Mouse (Mus musculus) heart, adult 11 months (tissue): ENCODE measurements at regions not wholly inside any gene's neighbourhood (a gene's known extent, or its start where the extent isn't known, plus 50 kb on each side); places are given as distances from the start of the nearest gene placed in this dataset.

Experiments used
- DNase-seq: peaks from one replicate; pipeline ENCODE4 v3.0.0; 2022

DNA sequence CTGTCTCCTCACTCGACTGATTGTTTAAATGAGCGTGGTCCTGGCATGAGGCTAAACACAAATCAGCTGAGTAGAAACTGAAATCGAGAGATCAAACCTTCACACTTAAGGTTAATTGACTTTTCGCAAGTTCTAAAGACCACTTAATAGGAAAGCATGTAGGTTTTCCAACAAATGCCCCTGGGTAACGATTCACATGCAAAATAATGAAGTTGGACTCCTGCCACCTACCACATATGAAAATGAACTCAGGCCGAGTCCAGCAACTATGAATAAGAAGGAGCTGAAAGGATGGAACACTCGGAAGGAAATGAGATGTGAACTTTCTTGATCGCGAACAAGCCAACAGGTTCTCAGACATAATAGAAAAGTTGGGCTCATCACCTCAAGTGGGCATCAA, 812.0 kb downstream of the Tmem132b start:
- peak; percentile 45 for DNase-seq

DNA sequence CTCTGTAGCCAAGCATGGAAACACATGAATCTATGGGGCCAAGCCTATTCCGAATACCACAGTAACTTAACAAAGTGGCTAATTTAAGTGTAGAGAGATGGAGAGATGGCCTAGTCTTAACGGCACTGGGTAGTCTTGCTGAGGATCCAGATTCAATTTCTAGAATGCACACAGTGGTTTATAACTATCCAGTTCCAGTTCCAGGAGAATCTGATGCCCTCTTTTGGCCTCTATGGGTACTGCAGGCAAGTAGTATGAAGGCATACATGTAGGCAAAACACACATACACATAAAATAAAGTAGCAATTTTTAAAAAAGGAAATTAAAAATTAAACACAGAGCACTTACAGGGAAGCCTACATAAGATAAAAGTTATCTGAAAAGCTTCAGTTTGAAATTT, 819.4 kb downstream of the Tmem132b start:
- no peak for DNase-seq

DNA sequence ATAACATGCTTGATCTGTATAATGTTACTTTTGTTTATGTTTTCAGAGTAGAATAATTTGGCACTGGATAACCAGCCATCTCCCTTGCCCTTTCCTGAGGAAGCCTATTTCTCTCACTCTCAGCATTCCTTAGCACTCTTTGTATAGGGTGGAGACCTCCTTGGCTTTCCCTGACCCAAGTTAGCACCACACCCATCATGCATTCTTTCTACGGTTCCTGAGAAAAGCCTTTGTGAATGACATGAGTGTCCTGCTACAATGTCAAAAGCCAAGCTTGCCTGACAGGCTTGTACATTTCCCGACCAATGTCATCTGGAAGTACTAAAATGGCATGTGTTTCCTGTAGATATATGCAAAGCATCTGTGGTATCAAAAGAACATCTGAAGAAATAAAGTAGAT, 837.9 kb downstream of the Tmem132b start:
- DNase-seq = no peak

DNA sequence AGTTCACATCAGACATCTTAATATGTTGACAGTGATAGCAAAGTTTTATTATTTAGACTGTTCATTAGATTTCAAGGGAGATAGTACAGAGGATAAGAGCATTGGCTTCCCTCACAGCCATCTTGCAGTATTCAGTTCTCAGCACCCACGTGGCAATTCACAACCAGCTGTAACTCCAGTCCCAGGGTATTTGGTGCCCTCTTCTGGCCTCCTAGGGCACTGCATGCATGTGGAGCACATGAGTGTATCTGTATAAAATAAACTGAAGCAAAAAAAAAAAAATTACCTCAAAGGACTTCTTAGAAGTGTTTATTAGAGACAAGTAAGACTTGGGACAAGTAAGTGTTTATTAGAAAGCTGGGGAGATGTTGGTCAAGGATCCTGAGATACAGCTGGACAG, 849.3 kb upstream of the Tmem132c start:
- no peak for DNase-seq

DNA sequence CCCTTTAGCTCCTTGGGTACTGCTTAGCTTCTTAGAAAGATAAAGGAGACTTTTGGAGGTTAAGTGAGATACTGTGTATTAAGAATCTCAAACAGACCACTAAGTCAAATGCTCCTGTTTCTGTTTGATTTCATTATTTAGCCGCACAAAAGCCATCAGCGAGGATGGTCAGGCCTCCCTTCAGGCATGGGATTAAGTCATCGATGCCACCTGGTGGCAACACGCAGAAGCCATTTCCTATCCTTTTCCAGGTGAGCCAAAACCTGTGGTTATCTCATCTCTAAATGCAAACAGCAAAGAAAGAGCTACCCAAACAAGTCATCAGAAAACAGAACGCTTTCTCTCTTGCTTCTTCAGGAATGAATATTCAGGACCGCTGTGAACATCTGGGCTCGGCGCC, 846.3 kb upstream of the Tmem132c start:
- no peak for DNase-seq

DNA sequence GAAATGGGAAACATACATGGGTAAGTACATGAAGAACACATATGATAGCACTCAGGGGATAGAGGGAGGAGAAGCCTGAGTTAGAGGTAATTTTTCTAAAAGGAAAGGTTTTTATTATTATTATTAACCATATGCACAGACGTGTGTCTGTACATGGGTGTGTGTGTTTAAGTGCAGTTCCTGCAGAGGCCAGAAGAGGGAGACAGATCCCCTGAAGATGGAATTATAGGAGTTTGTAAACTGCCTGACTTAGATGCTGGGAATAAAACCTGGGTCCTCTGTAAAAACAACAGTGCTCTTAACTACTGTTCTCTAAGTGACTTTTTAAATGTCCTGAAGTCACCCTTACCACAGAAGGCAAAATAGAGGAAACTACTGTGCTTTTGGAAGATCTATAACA, 809.9 kb upstream of the Tmem132c start:
- DNase-seq = no peak

DNA sequence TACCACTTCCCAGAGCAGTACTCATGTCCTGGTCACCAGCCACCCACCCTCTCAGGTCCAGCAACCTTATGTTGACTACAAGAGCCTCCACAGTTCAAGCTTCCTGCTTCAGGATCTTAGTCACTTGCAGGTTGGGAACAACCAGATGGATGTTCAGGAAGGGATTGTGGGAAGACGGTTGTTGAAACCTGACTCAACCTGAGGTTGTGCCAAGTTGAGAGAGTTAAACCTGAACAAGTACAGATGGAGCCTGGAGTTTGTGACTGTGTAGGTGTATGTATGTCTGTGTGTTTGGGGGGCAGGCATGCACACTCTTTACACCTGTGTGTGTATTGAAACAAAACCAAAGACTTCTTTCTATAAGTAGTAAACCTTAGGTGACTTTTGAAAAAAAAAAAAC, 802.9 kb upstream of the Tmem132c start:
- DNase-seq = no peak

DNA sequence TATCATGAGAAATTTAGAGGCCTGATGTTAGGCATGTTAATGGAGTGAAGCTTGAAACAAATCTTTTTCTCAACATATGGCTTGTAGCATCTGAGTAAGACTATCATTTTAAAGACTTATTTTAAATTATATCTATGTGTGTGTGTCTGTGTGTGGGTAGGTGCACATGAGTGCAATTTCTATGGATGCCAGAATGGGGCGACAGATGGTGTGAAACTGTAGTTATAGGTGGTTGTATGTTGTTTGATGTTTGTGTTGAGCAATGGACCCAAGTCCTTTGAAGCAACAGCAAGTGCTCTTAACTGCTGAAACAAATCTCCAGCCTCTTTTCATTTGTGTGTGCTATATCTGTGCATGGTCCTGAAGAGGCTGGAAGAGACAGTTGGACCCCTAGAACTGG, 801.1 kb upstream of the Tmem132c start:
- DNase-seq = no peak

DNA sequence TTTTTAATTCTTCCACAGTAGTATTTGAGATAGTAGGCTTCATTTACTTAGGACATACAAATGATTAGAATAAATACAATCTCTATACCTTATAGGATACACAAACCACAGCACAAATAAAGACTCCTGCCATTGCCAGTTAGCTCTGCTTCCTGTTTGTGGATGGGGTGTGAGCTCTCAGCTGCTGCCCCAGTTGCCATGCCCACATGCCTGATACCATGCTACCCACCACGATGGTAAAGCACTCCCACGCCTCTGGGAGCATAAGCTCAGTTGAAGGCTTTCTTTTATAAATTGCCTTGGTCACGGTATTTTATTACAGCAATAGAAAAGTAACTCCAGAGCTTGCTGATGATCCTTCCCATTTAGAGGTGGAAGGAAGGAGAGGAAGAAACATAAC, 765.8 kb upstream of the Tmem132c start:
- no peak for DNase-seq

DNA sequence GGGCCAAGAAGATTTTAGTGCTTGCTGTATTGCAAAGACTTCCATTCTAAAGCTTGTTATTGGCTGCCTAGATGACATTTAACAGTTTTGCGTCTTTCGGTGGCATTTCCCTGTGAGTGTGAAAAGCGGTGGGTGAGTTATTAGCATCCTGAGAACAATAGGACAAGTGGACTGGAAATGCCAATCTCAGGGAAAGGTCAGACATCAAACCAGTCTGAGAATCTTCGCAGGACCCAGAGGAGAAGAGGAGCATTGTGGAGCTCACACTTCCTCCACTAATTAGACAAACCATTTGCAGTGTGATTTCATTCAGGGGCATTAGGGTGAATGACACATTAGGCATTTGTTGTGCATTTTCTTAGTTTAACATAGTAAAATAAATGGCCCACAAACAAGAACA, 719.5 kb upstream of the Tmem132c start:
- no peak for DNase-seq

DNA sequence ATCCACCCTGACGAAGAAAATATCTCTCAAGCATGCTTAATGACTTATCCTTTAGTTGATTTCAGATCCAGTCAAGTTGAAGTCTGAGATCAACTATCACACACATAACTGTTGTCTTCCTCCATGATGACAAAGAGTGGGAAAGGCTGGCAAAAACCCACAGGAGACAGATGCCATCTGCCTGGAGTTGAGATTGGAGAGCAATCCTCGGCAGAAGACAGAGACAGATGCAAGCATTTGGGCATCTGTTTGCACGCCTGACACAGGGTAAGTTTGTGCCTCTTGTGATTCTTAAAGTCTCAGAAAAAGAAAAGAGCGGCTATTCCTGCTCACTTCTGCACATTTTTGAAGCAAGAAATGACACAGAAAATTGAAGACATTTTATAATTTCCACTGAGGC, 715.7 kb upstream of the Tmem132c start:
- DNase-seq = no peak

DNA sequence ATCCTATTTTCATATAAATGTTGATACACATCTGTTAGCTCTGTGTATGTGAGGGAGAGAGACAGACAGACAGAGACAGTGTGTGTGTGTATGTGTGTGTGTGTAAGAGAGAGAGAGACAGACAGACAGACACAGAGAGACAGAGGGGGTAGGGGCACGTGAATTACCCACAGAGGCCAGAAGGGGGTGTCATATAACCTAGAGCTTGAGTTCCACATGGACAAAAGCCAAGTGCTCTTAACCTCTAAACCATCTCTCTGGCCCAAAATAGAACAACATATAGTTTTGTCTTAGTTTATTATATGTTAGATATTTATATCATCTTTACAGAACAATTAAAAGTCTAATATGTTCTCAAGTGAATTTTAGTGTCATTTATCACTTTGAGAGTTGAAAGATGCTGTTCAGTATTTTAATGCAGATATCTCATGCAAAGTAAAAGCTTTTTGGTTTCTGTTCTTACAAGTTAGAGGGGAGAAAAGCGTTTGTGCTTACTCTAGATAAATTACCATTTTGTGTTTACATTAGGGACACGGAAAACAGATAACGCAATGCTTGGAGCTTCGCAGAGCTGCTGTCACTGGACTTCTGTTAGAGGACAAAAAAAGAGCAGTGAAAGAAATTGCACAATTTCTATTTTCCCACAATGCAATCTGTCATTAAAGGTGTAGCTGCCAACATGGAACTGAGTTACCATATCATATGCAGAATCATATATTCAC, 710.6 kb upstream of the Tmem132c start:
- DNase-seq = no peak

DNA sequence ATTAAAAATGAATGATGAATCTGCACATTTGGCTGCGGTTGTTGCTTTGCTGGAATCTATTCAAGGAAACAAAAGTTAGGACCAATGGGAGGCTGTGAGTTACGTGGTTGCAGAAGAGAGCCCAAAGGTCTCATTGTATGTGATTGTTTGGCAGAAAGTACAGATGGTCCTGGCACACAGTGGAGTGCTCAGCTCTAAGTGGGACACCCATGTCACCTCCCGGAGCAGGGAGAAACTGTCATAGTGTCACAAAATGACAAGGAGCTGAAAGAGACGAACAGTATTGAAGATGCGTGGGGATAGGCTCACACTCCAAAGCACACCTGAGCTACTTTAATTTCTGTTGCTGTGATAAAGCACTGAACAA, 710.1 kb upstream of the Tmem132c start:
- DNase-seq = no peak

DNA sequence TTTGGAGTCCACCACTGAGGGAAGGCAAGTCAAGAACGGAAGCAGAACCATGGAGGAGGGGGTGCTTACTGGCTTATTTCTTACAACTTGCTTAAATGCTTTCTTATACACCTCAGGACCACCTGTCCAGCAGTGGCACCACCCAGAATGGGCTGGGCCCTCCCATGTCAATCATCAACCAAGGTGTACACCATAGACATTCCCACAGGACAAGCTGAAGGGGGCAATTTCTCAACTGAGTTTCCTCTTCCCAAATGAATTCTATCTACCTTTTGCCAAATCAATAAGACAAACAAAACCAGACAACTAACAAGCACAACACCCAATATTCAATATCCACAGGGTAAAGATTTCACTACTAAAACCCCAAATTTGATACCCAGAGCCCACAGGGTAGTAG, 709.6 kb upstream of the Tmem132c start:
- no peak for DNase-seq

DNA sequence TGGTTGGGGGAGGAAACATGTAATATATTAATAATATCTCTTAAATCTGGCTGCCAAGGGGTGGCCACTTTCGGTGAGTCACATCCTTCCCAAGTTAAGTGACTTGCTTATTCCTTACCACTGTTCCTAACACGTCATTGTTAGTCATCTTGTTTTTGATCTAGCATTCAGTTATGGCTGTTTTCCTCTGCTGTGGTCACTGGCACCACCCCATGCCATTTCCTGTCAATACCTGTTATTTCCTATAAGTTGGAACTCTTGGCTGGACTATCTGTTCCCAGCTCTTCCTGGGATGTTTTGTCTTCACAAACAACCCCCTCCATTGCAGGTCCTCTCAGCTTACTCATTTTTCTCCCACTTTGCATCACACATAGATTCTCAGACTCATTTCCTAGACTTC, 703.5 kb upstream of the Tmem132c start:
- DNase-seq = no peak

DNA sequence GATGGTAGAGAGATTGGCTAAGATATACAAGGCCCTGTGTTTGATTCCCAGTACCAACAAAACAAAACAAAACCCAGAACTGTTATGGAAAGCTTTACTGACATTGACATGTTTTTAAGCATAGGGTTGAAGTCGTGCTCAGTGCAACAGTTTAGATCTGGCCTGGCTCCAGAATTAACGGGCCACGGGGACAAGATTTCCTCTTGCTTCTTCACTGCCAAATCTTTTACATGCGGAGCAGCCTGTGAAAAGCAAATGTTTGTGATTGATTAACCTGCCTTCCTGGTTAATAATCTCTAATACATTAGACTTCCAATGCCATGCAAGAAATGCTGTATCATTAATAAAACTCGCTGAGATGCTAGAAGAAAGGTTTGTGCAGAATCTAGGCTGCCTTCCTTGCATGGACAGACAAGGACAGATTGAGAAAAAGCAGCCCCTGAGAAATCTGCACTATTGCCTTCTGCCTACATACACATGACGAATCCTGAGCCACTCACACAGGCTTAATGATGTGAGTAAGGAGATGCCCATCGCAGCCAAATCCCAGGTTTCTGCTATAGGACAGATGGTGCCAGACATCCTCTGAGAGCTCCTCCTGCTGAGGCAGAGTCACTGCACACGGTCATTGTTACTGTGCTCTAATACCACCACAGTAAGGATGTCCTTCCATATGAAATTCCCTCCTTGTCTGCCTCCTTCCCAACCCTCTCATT, 697.2 kb upstream of the Tmem132c start:
- DNase-seq = no peak

DNA sequence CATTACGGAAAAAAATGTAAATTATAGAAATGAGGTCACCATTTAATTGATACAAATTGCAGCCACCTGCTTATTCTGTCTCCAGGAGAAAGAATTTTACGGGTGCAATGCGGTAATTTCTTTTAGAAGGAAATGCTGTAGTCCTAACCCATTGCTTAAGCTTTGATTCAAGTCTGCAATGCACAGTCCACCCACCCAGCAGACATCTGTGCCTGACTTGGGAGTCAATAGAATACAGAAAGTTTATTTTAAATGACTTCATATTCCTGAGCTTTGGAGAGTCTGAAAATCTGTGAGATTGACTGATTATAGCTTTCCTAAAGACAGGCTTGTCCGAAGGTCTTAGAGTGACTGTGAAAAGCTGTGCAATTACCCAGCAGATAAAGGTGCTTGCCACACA, 693.8 kb upstream of the Tmem132c start:
- no peak for DNase-seq

DNA sequence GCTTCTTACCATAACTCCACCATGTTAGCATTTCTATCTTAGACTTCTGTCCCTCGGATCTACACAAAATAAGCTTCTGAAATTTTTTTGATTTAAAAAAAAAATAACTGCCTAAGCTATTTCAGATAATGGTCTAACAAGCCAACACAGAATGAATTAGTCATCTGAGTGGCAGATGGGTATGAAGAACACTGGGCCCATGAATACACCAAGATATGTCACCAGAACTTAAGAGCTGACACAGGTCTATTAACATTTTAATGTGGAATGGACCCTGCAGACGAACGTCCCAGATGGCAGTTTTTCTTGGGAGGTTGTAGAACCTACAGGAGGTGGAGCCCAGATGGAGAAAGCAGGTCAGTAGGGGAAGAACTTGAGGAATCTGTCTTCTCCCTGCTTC, 689.9 kb upstream of the Tmem132c start:
- DNase-seq = no peak

DNA sequence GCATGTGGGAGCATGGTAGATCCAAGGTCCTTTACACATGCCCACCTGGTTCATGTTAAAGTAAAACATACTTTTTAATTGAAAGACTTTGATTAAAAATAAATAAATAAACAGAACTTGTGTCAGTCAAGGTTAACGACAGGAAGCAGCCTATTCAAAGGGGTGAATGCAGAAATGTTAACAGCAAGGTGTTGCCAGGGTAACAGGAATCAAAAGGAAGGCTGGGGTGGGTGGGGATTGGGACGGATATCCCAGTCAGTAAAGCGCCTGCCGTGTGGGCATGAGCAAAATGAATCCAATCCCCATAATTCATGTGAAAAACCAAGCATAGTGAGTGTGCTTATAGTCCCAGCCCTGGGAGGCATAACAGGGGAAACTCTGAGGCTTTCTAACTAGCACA, 682.6 kb upstream of the Tmem132c start:
- DNase-seq = no peak

DNA sequence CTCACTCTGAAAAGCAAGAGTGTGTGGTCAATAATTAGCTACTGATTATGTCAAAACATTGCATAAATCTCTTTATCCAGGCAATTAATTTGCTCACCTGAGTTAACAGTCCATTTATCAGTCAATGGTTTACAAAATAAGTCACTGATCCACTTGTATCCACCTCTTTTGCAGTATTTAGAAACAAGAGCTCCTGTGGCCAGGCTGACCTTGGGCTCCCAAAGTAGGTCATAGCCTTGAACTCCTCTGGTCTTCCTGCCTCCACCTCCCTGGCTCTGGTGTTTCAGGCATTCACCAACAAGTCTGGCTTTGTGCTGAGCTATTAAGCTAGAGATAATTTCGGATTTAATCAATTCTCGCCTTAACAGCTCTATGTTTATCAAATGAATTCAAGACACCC, 675.8 kb upstream of the Tmem132c start:
- DNase-seq = peak; percentile 40

DNA sequence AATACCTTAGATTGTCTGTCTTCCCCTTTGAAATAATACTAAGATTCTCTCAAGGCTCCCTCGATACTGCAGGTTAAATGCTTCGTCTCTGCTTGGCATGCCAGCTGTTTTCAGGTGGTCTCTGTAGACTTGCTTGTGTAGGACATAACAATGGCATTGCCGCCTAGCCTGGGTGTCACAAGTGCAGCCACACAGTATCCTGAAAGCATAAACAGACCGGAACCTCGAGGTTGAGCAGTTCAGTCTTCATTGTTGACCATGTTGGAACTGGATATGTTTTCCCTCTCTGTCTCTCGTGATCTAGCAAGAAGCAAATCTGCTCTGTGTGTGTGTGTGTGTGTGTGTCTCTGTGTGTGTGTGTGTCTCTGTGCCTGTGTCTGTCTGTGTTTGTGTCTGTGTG, 675.4 kb upstream of the Tmem132c start:
- DNase-seq = peak; percentile 57

DNA sequence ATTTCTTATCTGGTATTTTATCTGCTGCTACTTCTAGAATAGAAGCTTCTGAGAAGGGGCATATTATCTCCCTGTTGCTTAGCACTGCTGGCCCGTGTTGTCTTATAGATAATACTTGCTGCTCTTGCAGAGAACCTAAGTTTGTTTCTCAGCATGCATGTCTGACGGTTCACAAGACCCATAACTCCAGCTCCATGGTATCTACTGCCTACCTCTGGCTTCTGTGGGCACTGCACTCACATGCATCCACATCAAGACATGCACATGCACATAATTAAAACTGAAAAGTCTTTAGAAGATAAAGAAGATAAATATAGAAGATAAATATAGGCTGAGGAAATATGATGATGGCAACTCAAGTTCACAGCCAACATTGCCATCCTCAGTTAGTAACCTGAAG, 667.8 kb upstream of the Tmem132c start:
- no peak for DNase-seq

DNA sequence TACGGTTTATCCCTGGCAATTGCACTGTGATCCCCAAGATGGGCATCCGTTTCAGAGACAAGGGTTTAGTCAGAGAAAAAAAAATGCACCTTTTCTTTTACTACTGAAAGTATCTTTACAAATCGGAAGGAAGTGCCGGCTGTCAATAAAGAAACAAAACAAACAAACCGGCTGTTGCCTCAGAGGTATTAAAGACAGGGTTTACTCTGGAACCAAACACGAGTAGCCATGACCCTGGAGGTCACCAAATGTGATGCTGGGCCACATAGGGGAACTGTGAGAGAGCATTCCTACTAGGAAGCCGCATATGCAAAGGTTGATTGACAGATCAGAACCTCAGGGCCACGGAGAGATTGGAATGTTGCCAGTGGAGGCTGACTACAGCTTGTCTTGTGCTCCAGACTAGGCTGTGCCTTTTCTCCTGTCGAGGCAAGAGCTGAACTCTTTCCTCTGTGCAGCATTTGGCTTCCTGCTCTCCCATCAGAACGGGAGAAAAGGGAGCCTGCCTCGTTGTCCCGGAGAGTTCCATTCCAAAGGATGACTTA, 643.8 kb upstream of the Tmem132c start:
- peak; percentile 73 for DNase-seq

DNA sequence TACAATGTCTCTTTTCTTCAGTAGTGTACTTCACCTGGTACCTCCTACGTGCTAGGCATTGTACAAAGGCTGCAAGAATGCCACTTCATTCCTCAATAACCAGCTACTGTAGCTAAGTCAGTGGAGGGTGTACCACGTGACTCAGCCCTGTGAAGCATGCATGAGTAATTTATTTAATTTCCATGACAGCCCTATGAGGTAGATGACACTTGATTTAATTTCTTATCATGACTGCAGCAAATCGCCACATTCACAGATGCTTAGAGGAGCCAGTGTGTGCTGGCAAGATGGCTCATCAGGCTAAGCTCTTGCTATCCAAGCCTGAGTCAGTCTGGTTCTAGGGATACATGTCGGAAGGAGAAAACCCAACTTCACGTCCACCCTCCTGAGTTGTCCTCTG, 642.0 kb upstream of the Tmem132c start:
- peak; percentile 56 for DNase-seq

DNA sequence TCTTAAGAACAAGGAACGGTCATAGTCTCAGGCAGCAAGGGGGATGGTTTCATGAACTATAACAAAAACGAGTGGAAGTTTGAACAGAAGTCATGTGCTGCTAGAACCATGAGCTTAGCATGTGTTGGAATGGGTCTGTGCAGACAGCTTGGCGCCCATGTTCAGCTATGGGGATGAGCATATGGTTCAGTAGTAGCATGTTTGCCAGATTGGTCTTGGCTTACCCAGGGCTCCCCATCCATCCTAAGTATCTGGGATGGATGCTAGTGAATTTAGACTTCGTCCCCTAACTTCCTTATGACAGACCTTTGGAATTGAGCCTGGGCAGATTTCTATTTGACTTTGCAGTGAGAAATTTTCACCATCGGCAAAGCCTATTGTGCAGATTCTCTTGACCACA, 634.9 kb upstream of the Tmem132c start:
- no peak for DNase-seq
